Mouse (Mus musculus) testis, postnatal 10 days (tissue): ENCODE measurements around the gene Plppr1.
"Not testable (repeated sequence)": the region's sequence is repeated elsewhere in the genome, so short reads cannot be mapped to it uniquely, and the experiment has no call there.

ENCODE experiments used
- DNase-seq: peaks from one replicate; pipeline ENCODE4 v3.0.0; 2021; ENCODE audit warnings: low spot score

Plppr1 gene

DNA sequence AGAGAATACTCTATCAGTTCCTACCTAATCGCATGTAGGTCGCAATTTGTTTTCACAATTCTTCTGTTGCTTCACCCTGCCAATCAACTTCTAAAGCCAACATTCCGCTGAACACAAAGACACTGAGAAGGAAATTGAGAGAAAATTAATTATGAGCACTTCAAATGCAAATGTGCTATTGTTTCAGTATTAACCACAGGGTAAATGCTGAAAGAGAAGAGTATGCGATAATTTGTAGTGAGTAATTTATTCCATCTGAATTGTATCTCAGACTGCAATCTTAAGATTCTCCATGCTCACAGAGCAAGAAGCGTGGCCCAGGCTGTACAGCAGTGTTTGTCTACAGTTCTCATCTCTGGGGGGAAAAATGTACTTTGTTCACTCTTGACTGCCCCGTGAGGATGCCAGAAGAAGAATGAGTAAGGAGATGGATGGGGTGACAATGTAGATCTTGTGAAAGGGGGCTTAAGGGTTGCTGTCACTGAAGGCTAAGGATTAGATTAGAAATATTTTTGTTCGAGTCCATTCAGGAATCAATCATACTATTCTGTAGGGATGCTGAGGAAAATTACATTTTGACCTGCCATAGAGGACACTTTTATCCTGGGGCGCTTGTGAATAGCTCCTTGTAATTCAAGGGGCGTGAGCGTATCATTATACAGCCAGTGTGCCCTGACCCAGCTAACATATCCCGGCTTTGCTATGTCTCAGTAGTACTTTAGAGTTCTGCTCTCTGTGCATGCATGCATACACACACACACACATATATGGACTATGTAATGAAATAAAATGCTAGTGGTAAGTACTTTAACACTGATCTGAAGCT is 173.3 kb downstream of the Plppr1 start:
- DNase-seq, result no peak

DNA sequence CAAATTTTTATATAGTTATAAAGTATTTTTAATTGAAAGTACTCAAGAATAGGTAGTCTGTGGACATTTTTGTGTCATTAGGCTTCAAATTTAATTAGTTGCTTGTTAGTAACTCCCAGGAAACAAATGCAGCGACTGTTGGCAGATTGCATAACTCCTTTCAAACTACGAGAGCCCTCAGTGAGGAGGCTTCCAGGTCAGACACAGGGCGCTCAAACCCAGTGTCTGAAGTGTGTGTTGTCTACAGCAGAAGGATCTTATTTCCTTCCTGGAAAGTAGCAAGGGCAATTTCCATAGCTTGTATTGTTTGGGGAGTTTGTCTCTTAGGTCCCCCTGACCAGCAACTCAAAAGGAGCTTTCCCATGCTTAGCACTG is 173.9 kb downstream of the Plppr1 start:
- DNase-seq, result no peak

DNA sequence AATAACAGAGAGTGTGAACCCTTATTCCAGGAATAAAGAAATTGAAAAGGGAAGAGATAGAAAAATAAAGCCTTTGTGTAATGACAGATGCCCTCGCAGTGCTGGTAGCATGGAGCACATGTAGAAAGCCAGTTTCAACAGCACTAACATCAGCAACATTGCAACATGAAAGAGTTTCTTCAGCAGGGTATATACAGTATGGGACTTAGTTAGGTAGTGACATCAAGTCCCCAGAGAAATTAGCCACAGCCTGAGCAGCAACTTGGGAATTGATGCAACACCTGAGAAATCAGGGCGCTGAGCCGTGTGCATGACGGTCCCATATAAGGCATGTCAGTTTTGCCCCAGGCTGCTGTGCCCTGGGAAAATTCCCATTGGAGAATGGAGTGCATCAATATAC is 179.0 kb downstream of the Plppr1 start:
- no peak for DNase-seq

DNA sequence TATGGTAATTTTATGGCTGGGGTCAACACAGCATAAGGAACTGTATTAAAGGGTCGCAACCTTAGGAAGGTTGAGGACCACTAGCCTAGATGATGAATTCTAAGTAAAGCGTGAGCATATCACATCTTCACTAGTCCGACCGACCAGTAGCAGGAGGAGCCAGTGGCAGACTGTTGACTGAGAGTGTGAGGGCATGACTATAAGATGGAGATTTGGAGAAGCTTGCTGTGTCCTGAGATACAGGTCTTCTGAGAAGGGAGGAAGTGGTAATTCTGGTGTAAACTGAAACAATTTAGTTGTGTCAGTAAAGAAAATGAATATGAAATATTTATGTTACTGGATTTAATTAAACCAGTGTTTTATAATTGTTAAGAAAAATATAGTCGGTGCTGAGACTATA is 180.4 kb downstream of the Plppr1 start:
- DNase-seq, result no peak

DNA sequence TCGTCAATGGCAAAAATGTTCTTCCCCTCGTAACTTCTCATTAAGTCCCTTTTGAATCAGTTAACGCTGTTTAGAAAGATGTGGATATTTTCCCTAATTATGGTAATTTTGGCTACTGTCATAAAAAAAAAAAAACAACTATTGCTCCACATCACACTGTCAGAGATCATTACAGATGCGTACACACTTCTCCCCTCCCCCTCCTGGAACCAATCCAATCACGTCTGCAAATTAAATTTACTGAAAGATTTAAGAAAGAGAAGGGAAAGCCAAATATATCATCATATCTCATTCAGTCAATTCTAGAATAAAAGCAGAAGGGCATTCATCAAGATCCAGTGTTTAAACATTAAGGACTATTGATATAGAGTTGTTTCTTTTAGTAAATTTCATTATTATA is 185.7 kb downstream of the Plppr1 start:
- no peak for DNase-seq

DNA sequence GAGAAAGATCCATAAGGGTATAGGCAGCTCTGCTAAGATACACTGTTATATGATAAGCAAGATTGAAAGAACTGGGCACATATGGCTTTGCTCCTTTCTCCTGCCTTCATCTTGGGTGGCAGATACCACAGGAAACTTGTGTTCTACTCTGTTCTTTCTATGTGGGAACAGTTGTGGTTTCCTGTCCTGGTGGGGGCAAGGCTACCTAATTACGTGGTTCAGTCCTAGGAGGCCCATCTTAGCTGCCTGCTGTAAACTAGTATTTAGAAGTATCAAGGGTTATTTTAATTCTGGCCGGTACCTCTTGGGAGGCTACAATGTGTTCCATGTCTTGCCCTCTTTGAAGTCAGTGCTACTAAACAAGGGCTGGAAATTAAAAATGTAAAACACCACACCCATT is 186.2 kb downstream of the Plppr1 start:
- no peak for DNase-seq

DNA sequence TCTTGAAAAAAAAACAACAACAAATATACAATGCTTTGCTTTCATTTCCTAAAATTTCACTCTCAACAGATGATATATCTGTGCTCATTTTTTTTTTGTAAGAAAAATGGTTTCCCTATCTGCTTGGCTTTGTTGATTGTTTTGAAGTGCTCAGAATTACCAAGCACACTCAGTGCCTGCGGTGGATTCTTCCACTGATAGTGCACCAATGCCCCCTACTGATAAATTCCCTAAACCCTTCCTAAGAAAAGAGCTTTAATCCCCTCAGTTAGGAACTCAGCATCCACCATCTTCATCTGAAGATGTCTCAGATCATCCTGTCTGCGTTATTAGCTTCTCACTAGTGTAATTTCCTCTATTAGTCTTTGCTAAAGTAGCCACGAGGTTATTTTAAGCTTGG is 192.2 kb downstream of the Plppr1 start:
- DNase-seq, result no peak

DNA sequence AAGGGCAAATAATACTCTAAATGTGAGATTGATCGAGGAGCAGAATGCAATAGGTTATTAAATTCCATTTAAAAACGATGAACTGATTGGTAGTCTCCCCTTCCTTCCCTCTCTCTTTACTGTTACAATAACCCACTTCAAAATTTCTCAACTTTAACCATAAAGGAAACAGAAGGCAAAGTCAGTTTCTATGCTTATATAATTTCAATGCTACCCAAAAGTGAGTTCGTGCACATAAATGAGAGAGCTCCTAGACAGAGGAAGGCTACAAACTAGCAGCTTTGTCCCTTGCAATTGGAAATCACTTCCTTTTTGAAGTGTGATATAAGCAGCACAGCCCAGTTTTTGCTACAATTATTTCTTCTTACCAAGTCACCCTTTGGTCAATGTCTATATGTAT is 193.1 kb downstream of the Plppr1 start:
- DNase-seq, result no peak

DNA sequence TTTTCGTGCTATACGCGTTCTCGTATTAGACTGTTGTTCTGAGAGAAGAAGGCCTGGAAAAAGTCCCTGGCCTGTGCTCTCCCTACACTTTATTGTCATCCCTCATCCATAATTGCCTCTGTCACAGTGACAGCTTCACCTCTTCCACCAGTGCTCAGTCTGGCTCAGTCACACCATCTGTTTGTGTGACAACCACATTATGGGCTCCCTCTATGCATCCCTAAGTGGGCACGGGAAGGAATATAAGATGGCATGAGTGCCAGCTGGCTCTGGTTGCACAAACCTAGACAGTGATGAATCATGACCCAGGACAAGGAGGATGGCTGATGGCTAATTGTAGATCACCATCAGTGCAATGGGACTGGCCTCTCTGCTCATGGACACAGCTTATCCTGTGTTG is 219.4 kb downstream of the Plppr1 start:
- no peak for DNase-seq

DNA sequence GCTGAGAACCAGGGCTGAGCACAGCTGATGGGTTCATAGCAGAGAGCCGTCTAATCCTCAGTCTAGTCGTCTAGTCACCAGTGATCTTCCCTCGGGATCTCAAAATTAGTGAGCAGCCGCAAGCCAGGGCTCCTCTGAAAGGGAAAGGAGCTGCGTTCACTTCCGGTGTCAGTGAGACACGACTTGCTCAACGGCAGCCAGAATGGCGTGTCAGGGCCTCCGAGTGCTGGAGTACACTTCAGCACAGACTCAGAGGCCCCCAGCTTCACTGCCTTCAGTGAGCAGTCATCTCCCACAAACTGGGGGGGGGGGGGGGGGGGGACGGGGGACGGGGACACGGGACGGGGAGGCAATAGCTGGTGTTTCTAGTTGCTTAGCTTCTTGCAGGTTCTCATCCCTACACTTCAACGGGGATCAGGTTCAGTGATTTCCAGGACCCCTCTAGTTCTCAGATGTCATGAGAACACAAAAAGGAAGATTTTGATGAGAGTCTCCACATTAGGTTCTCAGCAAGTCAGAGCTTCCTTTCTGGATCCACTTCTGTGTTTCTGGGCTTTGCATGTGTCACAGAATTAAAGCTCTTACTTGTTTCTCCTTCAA is 225.7 kb downstream of the Plppr1 start:
- no peak for DNase-seq

DNA sequence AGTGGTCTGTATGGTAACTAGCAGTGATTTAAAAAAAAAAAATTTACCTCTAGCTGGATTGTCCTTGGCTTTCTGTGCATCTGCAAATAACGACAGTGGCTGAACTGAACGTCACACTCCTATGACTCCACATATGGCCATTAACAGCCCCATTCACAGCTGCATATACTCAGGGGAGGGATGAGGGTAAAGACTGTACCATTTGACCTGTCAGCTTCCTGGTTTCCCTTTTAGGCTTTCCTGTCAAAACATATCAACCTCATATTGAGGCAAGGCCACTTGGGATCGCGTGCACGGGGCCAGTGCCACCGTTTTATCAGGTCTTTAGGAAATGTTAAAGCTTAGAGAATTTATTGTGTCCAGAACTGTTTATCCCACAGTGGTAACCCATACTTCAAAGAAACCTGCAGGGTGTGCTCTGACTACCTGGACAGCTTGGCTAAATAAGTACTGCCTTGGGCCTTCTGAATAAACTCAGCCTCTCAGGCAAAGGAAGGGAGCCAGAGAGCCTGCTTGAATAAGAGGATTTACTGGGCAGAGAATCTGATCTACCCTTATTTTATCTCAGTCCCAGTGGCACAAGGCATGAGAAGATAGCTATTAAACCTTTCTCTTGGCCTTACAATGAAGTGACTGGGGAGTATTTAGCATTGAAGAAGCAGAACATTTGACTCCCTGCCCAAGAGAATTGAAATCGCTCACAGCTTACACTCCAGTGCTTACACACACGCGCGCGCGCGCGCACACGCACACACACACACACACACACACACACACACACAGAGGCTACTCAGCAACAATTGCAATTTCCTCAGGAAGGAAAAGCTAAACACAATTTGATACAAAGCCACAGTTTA is 226.5 kb downstream of the Plppr1 start:
- no peak for DNase-seq

DNA sequence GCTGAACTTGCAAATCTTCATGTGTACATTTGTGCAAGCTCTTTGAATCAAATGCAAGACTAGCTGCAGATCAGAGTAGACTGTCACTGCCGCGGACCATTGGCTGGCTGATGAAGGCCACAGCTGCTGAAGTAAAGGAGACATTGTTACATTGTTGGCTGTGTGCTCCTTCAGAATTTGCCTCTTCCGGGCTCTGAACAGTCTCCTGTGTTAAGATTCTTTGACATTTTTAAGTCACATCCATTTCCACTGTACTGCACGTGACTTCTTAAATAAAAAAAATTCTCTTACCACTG is 227.1 kb downstream of the Plppr1 start:
- DNase-seq, result no peak

DNA sequence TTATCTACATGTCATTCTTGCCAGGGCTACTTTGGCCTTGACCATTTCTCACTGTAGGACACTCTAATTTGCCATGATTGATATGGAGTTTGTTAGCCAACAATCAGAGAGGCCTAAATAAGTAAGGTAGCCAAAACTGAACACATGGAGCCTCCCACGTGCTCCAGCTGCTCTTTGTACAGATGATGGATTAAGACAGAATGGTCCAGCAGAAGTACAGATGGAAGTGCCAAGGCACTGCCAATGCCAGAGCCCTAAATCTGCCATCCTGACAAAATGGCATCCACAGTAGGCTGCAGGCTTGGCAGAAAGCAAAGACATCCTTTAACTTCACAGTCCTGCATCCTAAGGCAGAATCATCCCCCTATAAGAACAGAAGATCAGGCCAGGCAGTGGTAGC is 237.4 kb downstream of the Plppr1 start:
- no peak for DNase-seq

DNA sequence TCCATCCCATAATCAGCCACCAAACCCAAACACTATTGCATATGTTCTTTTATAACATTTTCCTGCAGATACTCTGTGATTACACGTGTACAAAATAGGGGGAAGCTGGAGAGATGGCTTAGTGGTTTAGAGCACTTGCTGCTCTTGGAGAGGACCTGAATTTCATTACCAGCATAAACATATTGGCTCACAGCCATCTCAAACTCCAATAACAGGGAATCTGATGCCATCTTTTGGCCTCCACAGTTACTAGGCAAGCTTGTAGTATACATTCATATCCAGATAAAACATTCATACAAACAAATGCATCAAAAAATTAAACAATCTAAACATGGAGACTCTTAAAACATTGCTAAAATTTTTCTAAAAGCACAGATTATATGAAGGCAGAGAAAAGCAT is 240.5 kb downstream of the Plppr1 start:
- no peak for DNase-seq

DNA sequence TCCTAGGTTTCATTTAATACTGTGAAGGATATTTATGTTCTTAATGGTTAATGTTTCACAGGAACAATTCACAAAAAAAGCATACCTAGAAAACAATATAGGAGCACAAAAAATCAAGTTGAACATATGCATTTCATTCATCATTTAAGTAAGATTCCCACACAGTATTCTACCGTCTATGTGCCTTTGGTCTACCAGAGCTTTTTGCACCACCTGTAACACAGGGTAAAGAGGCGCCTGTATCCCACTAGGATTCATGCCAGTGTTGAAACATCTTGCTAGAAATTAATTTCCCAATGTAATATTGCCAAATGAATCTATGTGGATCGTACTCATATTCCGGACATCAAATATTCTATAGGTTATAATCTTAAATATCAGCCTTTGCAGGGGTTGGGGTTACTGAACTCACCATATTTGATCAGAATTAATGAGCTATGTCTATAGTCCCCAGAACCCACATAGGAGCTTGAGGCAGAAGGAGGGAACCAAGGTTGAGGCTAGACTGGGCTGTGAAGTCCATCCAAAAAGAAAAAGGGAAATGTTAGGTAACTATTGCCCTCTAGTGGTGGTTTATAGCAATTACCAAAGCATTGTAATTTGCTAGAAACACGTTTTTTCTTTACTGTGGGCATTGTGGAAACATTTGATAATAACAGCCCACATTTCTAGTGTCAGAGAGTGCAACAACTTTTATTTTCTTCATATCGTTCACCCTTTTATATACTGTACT is 263.0 kb downstream of the Plppr1 start:
- no peak for DNase-seq

DNA sequence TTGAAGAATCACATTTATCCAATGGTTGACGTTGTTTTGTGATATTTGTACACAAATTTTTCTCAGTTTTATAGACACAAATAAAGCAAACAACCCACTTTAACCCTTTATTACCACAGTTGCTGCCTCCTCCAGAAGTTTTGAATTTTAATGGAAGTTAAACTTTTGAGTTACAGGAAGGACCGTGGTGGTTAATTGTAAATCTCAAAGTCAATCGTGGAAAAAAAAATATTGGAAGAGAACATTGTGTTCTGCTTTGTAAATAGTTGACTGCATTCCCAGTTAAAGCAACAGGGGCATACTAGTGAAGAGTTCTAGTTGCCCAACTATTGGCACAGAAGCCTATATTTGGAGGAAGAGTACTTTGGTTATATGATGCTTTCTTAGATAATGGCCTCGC is 278.9 kb downstream of the Plppr1 start:
- DNase-seq, result not testable (repeated sequence)

DNA sequence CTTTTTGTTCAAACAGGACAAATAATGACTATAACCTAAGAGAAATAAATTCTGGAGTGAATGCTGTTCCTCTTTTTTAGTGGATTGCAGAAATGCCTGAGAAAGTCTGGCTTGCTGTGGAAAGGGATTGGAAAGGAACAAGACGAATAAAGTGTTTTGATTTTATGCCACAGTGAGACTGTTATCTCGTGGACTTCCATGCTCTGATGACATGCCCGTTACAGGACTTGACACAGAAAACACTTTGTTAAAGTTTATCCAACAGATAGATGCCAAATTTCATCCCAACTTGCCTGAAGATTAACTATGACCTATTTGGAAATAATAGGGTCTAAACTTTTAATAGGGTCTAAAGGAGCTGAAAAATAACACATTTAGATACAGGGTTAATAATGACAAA is 281.0 kb downstream of the Plppr1 start:
- DNase-seq, result not testable (repeated sequence)

DNA sequence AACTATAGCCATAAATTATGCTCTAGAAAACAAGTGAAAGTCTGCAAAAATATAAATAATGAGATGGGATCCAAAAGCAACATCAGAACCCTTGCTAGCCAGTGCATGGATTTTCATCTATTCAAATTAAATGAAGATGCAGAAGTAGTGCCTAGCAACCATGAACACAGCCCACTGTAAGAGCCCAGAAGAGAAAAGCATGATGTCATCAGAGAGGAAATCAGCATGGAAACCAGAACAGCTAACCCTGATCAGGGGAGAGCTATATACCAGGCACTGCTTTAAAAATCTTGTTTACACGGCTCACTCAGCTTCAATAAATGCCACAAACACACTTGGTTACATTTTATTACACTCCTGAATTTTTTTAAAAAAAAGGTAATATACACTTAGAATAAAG is 288.9 kb downstream of the Plppr1 start:
- not testable (repeated sequence) for DNase-seq

DNA sequence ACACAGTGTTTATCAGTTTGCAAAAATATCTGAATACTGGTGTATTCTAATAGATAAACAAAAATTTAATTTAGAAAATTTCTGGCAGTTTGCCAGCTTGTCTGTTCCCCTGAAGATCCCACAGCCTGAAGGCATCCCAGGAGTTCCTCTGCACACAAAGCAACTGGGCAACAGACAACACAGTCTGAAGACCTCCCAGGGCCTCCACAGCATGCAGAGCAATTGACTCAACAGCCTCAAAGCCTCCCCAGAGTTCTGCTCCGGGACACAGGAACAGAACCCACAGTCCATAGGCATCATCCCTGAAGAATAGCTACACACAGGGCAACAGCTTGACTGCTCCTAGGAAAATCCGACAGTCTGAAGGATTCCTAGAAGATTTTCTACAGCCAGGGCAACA is 289.6 kb downstream of the Plppr1 start:
- DNase-seq, result no peak

DNA sequence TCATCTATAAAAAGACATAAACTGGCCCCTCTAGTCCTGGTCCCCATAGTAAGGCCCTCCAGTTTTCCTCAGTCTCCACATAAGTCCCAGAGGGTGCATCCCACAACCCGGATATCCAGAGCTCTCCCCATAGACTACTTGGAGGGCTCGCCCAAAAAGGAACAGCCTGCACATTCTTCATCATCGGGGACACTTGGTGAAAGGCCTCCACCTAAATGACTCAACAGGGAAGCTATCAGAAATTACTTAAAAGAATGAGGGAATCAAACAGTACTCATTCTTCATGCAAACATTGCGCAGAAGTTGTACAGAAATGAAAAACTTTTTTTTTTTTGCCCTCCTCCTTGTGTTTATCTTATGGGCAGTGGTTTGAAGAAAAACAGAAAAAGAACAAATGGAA is 291.4 kb downstream of the Plppr1 start:
- DNase-seq, result no peak

DNA sequence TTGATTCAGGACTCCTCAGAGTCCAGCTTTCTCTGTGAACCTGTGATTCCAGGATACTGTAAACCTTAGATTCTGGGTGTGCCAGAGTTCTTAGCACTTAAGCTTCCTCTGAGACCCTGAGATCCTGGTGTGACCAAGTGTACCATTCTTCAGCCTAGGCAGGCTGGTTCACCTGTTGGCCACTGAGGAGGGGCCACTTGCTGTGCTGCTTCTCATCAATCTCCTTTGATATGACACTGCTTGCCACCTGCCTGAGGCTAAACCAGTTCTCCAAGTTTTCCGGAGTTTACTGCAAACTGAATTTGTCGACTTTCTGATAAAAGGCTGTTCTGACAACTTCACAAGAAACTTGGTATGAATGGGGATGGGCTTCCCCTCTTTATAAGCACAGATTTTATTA is 298.0 kb downstream of the Plppr1 start:
- no peak for DNase-seq

DNA sequence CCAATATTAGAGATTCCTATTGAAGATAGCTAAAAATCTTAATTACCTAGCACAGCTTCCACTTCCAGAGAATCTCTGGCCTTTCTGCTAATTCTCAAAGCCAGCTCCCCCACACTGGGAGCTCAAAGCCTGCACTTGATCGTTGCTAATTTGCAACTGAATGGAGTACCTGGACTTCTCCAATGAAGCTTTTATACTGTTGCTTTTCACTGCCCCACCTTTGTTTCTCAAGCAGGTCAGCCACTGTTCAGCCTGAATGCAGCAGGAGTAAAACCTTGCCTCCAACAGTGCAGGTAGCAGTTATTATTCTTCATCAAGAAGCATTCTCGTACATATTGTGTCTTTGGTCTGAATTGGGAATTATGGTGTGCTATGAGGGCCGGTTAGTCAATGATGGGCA is 309.0 kb downstream of the Plppr1 start:
- not testable (repeated sequence) for DNase-seq
